Mouse (Mus musculus) thymus, adult 2 months (tissue): Measurements from ENCODE around the gene Tenm4.

Source experiments
- CTCF ChIP-seq: fragments of 200-500 bp; IDR thresholded peaks from 2 replicates; pipeline ENCODE4 v1.5.1; 2012; ENCODE audit warnings: mild to moderate bottlenecking, control low read depth, low read length, moderate library complexity, borderline replicate concordance; ENCODE audit not compliant: control insufficient read depth, poor library complexity, insufficient read depth; ENCODE audit errors: extremely low read depth
- POLR2A ChIP-seq: fragments of 200-500 bp; IDR thresholded peaks from 2 replicates; pipeline ENCODE4 v1.6.1; 2012; ENCODE audit warnings: mild to moderate bottlenecking, low read length, control low read depth, moderate library complexity; ENCODE audit not compliant: control insufficient read depth, poor library complexity, insufficient read depth; ENCODE audit errors: extremely low read depth

GRCm38 (mm10) chr7:96907971-96908680, 737.1 kb downstream of the Tenm4 start:
- TF ChIP-seq CTCF (no peak), POLR2A (no peak)
